Mouse (Mus musculus) cerebellum, adult 8-10 months (tissue): ENCODE data around the gene Krtap19-3.

Experiments
- DNase-seq: peaks from one replicate; pipeline ENCODE4 v3.0.0; 2022

Krtap19-3 gene

GRCm38 (mm10) chr16:88877938-88878337 lies at the start of gene Krtap19-3:
Krtap19-3 (minus strand) TSS chr16:88878038.
- DNase-seq: no peak

GRCm38 (mm10) chr16:88896357-88896756 lies 18.5 kb upstream of the Krtap19-3 start, which contains the start of gene Krtap19-5:
Krtap19-5 (minus strand) TSS chr16:88896457.
- no peak for DNase-seq

GRCm38 (mm10) chr16:88886870-88887269 lies 9.0 kb upstream of the Krtap19-3 start:
- no peak for DNase-seq

- no peak for DNase-seq
These were observed 7.2 kb upstream of the Krtap19-3 start, which contains the start of gene Krtap19-4 for GRCm38 (mm10) chr16:88884989-88885388. Krtap19-4 (minus strand) TSS chr16:88885089.

- DNase-seq: no peak
These were observed 3.7 kb downstream of the Krtap19-3 start, which contains the start of gene Krtap19-2 for GRCm38 (mm10) chr16:88874169-88874568. Krtap19-2 (minus strand) TSS chr16:88874269.

GRCm38 (mm10) chr16:88869311-88869710 lies 8.5 kb downstream of the Krtap19-3 start, which contains the start of gene Krtap19-1:
Krtap19-1 (minus strand) TSS chr16:88869411.
- no peak for DNase-seq

- no peak for DNase-seq
These were observed 12.9 kb downstream of the Krtap19-3 start for GRCm38 (mm10) chr16:88864887-88865407.

- peak; percentile 7 for DNase-seq
These were observed 26.4 kb downstream of the Krtap19-3 start for GRCm38 (mm10) chr16:88851450-88851849.

- DNase-seq: no peak
These were observed 29.3 kb downstream of the Krtap19-3 start for GRCm38 (mm10) chr16:88848558-88848957.

- DNase-seq: no peak
These were observed 30.5 kb downstream of the Krtap19-3 start for GRCm38 (mm10) chr16:88847363-88847762.
